Mouse (Mus musculus) cerebellum, adult 2 months (tissue): ENCODE data around the gene Ube2o. TPM values are rescaled to one million over a fixed set of nuclear protein-coding genes. Genes with fewer than 3 reads are reported as not detected.

Source experiments
- DNase-seq, 2 experiments: peaks; one replicate each; pipeline ENCODE4 v3.0.0; 2021
- H3K27ac ChIP-seq: fragments of 200-500 bp; 2 replicates; pipeline ENCODE4 v1.5.1; 2012; ENCODE audit warnings: low read length, control low read depth, inconsistent platforms; ENCODE audit not compliant: insufficient read depth
- H3K27me3 ChIP-seq: fragments of 200-500 bp; 2 replicates; pipeline ENCODE4 v1.6.1; 2012; ENCODE audit warnings: inconsistent platforms, mild to moderate bottlenecking, low read length, moderate library complexity; ENCODE audit not compliant: control insufficient read depth, insufficient read depth
- H3K4me1 ChIP-seq: fragments of 200-500 bp; 2 replicates; pipeline ENCODE4 v1.6.1; 2011; ENCODE audit warnings: low read length; ENCODE audit not compliant: control insufficient read depth, insufficient read depth
- H3K4me3 ChIP-seq: fragments of 200-500 bp; replicated peaks from 2 replicates; pipeline ENCODE3; 2011; ENCODE audit warnings: mild to moderate bottlenecking, low read depth, low read length, control low read depth; ENCODE audit not compliant: insufficient read depth
- CTCF ChIP-seq: fragments of 200-500 bp; IDR thresholded peaks from 2 replicates; pipeline ENCODE4 v1.5.1; 2011; ENCODE audit warnings: low read depth, mild to moderate bottlenecking, control low read depth, low read length, moderate library complexity, borderline replicate concordance; ENCODE audit not compliant: insufficient read depth
- POLR2A ChIP-seq: fragments of 200-500 bp; IDR thresholded peaks from 2 replicates; pipeline ENCODE4 v1.6.1; 2011; ENCODE audit warnings: low read length, control low read depth, borderline replicate concordance; ENCODE audit not compliant: insufficient read depth
- WGBS: fragments of 180-500 bp; shearing (Covaris S2); methylation state at CpG from one replicate; pipeline ENCODE4 v1.1.7; 2018; 5-methylcytosine and 5-hydroxymethylcytosine counted together
- polyA plus RNA-seq: library from polyadenylated mRNA; depleted of rRNA; stranded (reverse); fragments of >200 nt; gene quantifications from 2 replicates; pipeline ENCODE4 v1.2.3, GENCODE M21; 2012

Ube2o gene
- polyA plus RNA-seq, 1 experiment = 88.2 TPM

GRCm38 (mm10) chr11:116523699-116524189 is 57.5 kb downstream of the Ube2o start:
- TF ChIP-seq CTCF = no peak
- TF ChIP-seq POLR2A = no peak
- WGBS = 29% methylated on average over 5 of the region's 5 CpGs
- H3K27ac ChIP-seq = no peak overlapping the region
- DNase-seq = no peak
- H3K27me3 ChIP-seq = no peaks in the 10 kb centered on the region
- H3K4me3 ChIP-seq = no peak overlapping the region
- peaks cover 14% of the 10 kb centered on the region for H3K4me1 ChIP-seq

DNA sequence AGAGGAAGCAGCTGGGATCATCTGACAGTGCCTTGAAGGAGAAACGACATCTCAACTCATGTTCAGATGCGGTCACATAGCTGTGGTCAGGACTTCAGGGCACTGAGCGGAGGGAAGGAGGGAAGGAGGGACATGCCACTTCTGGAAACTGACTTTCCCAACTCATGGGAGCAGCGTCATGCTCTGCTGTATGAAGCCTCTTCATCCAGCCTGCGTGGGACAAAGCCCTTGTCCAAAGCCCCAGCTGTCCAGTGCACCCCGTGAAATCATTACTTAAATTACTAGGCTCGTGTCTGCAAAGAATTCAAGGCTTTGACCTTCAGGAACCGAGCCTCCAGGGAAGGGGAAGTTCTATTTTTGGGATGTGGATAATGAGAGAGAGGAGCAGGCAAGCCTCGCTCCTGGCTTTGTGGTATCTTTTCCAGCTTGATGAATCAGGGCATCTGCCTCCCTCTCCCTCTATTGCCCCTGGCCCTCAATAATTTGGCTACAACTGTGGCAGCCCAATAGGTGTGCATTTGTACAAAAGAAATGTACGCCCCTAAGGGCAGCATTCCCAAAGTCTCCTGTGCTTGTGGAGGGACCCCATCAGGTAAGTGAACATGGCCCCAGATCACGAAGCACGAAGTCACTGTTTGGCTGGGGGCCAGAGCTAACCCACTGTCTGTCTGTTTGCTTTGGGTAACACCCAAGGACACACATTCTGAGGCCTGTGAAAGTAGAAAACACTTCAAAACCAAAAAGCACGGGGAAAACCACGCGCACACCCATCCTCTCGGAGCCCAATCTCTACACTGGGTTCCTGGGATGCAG is 58.2 kb downstream of the Ube2o start:
- no peak for DNase-seq
- Histone ChIP-seq H3K27me3 (no peaks in the 10 kb centered on the region), H3K4me1 (peaks cover 14% of the 10 kb centered on the region), H3K4me3 (no peak overlapping the region), H3K27ac (no peak overlapping the region)
- 57% methylated on average over 16 of the region's 16 CpGs for WGBS
- no peak for TF ChIP-seq CTCF
- TF ChIP-seq POLR2A = no peak

GRCm38 (mm10) chr11:116522046-116522445 is 59.2 kb downstream of the Ube2o start:
- Histone ChIP-seq H3K27ac (no peak overlapping the region), H3K27me3 (no peaks in the 10 kb centered on the region), H3K4me1 (peaks cover 14% of the 10 kb centered on the region), H3K4me3 (no peak overlapping the region)
- DNase-seq = no peak
- WGBS = 100% methylated on average over 3 of the region's 3 CpGs
- no peak for TF ChIP-seq CTCF

GRCm38 (mm10) chr11:116521143-116521542 is 60.1 kb downstream of the Ube2o start:
- TF ChIP-seq CTCF (no peak), POLR2A (no peak)
- H3K4me3 ChIP-seq = no peak overlapping the region
- no peak overlapping the region for H3K27ac ChIP-seq
- peaks cover 14% of the 10 kb centered on the region for H3K4me1 ChIP-seq
- WGBS = 69% methylated on average over 3 of the region's 3 CpGs
- DNase-seq = no peak
- H3K27me3 ChIP-seq = no peaks in the 10 kb centered on the region

GRCm38 (mm10) chr11:116518482-116518881 is 62.8 kb downstream of the Ube2o start:
- Histone ChIP-seq H3K27me3 (no peaks in the 10 kb centered on the region), H3K4me1 (peaks cover 15% of the 10 kb centered on the region), H3K4me3 (no peak overlapping the region), H3K27ac (no peak overlapping the region)
- 87% methylated on average over 8 of the region's 8 CpGs for WGBS
- TF ChIP-seq CTCF (no peak), POLR2A (no peak)
- DNase-seq = no peak

GRCm38 (mm10) chr11:116515330-116516020 is 65.8 kb downstream of the Ube2o start:
- Histone ChIP-seq H3K4me3 (no peak overlapping the region), H3K27me3 (no peaks in the 10 kb centered on the region), H3K4me1 (peaks cover 7% of the 10 kb centered on the region; the same call in 1 of the 2 replicates), H3K27ac (no peak overlapping the region)
- TF ChIP-seq POLR2A (no peak), CTCF (no peak)
- WGBS = 24% methylated on average over 24 of the region's 24 CpGs
- DNase-seq = peak; percentile 66 to 75

DNA sequence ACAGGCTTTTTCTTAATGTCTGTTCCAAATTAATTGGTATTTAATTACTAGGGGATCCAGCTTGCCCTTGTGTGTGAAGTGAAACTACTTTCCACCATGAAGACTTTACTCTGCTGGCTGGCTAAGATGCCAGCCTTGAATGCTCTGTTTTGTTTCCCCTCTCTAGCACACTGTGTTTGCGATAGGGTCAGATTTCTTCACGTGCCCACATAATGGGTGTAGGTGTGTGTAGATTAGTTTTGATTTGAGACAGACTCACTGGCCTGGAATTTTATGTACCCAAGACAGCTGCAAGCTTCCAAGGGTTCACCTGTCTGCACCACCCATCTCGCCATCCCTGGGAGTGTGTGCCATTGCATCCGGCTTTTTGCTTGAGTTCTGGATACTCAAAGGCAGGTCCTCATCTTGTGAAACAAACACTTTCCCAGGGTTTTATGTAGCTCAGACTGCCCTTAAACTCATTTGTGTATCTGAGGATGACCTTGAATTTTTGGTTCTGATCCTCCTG is 67.7 kb downstream of the Ube2o start:
- TF ChIP-seq CTCF = no peak
- no peak for TF ChIP-seq POLR2A
- 88% methylated on average over 4 of the region's 4 CpGs for WGBS
- peaks cover 7% of the 10 kb centered on the region; the same call in 1 of the 2 replicates for H3K4me1 ChIP-seq

More for the DNA sequence above, 67.7 kb downstream of the Ube2o start:
- no peak overlapping the region for H3K27ac ChIP-seq
- H3K27me3 ChIP-seq = no peaks in the 10 kb centered on the region
- H3K4me3 ChIP-seq = no peak overlapping the region
- DNase-seq = no peak
